Mouse (Mus musculus) kidney, embryonic 15.5 days (tissue): ENCODE data around the gene Cnnm2. TPM values are rescaled to one million over a fixed set of nuclear protein-coding genes. Genes with fewer than 3 reads are reported as not detected.

Experiments
- ATAC-seq: fragments of 200-750 bp; cut with Nextera tagmentation; replicated peaks from 2 replicates; pipeline ENCODE4 v1.8.0; 2017; ENCODE audit warnings: moderate TSS enrichment; ENCODE audit not compliant: low FRiP score
- H3K27ac ChIP-seq: fragments of 300-500 bp; sonication (generic); 2 replicates; pipeline ENCODE4 v1.5.1; 2015; ENCODE audit warnings: mild to moderate bottlenecking, inconsistent platforms
- H3K27me3 ChIP-seq: fragments of 300-500 bp; sonication (generic); 2 replicates; pipeline ENCODE4 v1.6.1; 2015; ENCODE audit warnings: inconsistent platforms
- H3K36me3 ChIP-seq: fragments of 300-500 bp; sonication (generic); 2 replicates; pipeline ENCODE4 v1.6.1; 2015; ENCODE audit warnings: inconsistent platforms
- H3K4me1 ChIP-seq: fragments of 300-500 bp; sonication (generic); 2 replicates; pipeline ENCODE4 v1.6.1; 2015; ENCODE audit warnings: inconsistent platforms
- H3K4me2 ChIP-seq: fragments of 300-500 bp; sonication (generic); 2 replicates; pipeline ENCODE4 v1.6.1; 2015; ENCODE audit warnings: moderate library complexity, mild to moderate bottlenecking, inconsistent platforms
- H3K4me3 ChIP-seq: fragments of 300-500 bp; sonication (generic); replicated peaks from 2 replicates; pipeline ENCODE4 v1.5.1; 2015; ENCODE audit warnings: mild to moderate bottlenecking, inconsistent platforms
- H3K9ac ChIP-seq: fragments of 300-500 bp; sonication (generic); 2 replicates; pipeline ENCODE4 v1.6.1; 2015; ENCODE audit warnings: mild to moderate bottlenecking, inconsistent platforms
- H3K9me3 ChIP-seq: fragments of 300-500 bp; sonication (generic); replicated peaks from 2 replicates; pipeline ENCODE4 v1.6.1; 2016; ENCODE audit warnings: inconsistent platforms
- WGBS: fragments of 180-500 bp; shearing (Covaris S2); methylation state at CpG from one replicate; pipeline ENCODE4 v1.1.7; 2015; ENCODE audit warnings: mixed read lengths; 5-methylcytosine and 5-hydroxymethylcytosine counted together
- polyA plus RNA-seq: library from polyadenylated mRNA; unstranded; fragments of >200 nt; fragmentation: Nextera tagmentation; extraction: Ambion mirVana; gene quantifications from 2 replicates; pipeline ENCODE4 v1.2.1, GENCODE M21; 2015

The Cnnm2 gene
- polyA plus RNA-seq, 1 experiment from 2014 or later = 7.9 TPM

DNA sequence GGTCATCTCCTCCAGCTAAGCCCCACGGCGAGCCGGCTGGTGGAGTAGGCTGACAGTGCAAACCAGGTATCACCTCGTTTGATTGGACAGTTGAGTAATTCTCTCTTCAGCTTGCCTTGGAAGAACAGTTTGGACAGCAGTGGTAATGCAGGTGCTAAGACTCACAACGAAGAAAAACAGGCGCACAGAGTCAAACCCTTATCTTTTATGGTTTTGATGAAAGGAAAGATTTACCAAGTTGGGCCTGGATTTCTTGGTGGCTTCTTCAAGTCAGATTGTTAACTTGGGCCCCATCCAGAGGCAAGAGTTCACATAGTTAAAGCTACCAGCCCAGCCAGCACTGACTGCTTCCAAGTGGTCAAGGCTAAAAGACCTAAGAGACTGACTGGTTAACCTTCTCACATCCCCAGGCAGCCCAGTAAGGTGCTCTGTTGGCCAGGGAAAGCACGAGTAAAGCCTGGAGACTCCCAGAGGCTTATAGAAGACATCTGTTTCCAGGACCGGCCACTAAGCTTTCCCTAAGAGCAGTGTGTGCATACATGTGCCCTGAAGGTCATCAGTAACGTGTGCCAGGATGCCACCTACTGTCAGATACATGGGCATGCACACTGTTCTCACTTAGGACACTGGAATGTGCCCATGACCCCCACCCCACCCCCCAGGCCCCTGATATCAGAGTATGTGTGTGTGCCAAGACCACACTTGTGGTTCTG is 96.0 kb downstream of the Cnnm2 start:
- WGBS = 51% methylated on average over 9 of the region's 9 CpGs
- H3K27me3 ChIP-seq = no peaks in the 10 kb centered on the region
- H3K9ac ChIP-seq = no peak overlapping the region
- no peak overlapping the region for H3K4me2 ChIP-seq
- ATAC-seq = no peak
- no peaks in the 10 kb centered on the region for H3K36me3 ChIP-seq
- H3K4me1 ChIP-seq = peaks cover 19% of the 10 kb centered on the region
- H3K9me3 ChIP-seq = no peaks in the 10 kb centered on the region
- H3K4me3 ChIP-seq = no peak overlapping the region
- H3K27ac ChIP-seq = 0 out of 2 replicates have a peak overlapping the region, but pooled peaks have one; percentile 28

GRCm38 (mm10) chr19:46858200-46858599 is 96.8 kb downstream of the Cnnm2 start:
- no peak overlapping the region for H3K4me2 ChIP-seq
- 87% methylated on average over 7 of the region's 7 CpGs for WGBS
- ATAC-seq = no peak
- no peaks in the 10 kb centered on the region for H3K36me3 ChIP-seq
- H3K4me3 ChIP-seq = no peak overlapping the region
- no peaks in the 10 kb centered on the region for H3K27me3 ChIP-seq
- no peak overlapping the region for H3K9ac ChIP-seq
- H3K27ac ChIP-seq = no peak overlapping the region
- peaks cover 19% of the 10 kb centered on the region for H3K4me1 ChIP-seq
- no peaks in the 10 kb centered on the region for H3K9me3 ChIP-seq

- no peak overlapping the region for H3K4me2 ChIP-seq
- H3K9ac ChIP-seq = no peak overlapping the region
- no peak overlapping the region for H3K4me3 ChIP-seq
- H3K27me3 ChIP-seq = no peaks in the 10 kb centered on the region
- H3K9me3 ChIP-seq = no peaks in the 10 kb centered on the region
- no peak for ATAC-seq
- H3K27ac ChIP-seq = no peak overlapping the region
- H3K36me3 ChIP-seq = no peaks in the 10 kb centered on the region
- peaks cover 18% of the 10 kb centered on the region for H3K4me1 ChIP-seq
- 29% methylated on average over 3 of the region's 3 CpGs for WGBS
These were observed 101.2 kb downstream of the Cnnm2 start for GRCm38 (mm10) chr19:46862556-46862955.

DNA sequence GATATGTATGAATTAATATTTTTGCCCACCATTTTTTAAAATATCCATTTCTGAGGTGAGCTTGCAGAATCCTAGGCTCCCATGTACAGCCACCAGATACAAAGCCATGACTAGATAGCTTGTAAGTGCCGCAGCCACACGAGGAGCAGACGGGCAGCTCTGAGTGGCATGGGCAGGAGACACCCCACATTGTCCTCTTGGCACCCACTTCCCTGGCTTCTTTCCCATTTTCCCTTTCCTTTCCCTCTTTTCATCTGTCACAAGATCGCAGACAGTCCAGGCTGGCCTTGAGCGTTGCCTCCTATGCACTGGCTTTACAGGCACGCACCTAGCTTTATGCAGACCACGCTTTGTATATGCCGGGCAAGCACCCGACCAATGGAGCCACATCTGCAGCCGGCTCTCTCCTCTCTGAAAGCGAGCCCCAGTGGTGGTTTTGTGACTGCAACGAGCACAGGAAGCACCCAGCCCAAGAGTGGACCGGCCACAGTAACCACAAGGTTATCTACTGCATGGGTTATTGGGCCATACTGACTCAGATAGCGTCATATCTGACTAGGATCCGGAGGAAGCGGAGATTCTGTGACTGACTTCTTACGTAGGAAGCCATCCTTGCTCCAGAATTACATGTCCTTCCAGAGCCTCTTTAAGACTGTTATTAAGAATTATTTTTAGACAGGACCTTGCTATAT is 102.0 kb downstream of the Cnnm2 start:
- peaks cover 16% of the 10 kb centered on the region for H3K4me1 ChIP-seq
- H3K4me3 ChIP-seq = no peak overlapping the region
- no peaks in the 10 kb centered on the region for H3K27me3 ChIP-seq
- H3K36me3 ChIP-seq = no peaks in the 10 kb centered on the region
- no peak for ATAC-seq
- no peak overlapping the region for H3K4me2 ChIP-seq
- H3K27ac ChIP-seq = no peak overlapping the region
- 89% methylated on average over 17 of the region's 17 CpGs for WGBS
- no peak overlapping the region for H3K9ac ChIP-seq
- H3K9me3 ChIP-seq = no peaks in the 10 kb centered on the region

DNA sequence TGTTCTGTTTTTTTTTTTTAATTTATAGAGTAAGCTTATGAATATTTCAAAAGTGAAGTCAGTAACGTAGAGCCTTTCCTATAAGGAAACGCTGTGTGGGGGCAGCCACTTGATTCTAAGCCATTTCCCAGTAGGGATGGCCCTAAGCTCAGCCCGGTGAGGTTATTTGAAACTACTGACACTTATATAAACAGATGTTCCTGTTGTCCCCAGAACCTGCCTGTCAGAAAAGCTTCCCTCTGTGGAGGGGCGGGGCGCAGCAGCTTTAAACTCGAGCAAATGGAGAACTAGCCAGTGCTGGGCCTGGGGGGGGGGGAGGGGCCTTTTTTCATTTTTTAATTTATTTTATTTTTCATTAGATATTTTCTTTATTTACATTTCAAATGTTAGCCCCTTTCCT is 102.7 kb downstream of the Cnnm2 start:
- no peak overlapping the region for H3K27ac ChIP-seq
- H3K4me1 ChIP-seq = peaks cover 19% of the 10 kb centered on the region
- no peaks in the 10 kb centered on the region for H3K9me3 ChIP-seq
- no peak overlapping the region for H3K9ac ChIP-seq
- no peak for ATAC-seq
- no peak overlapping the region for H3K4me3 ChIP-seq
- WGBS = 40% methylated on average over 6 of the region's 6 CpGs
- no peaks in the 10 kb centered on the region for H3K27me3 ChIP-seq
- H3K4me2 ChIP-seq = no peak overlapping the region
- no peaks in the 10 kb centered on the region for H3K36me3 ChIP-seq

- H3K4me3 ChIP-seq = no peak overlapping the region
- no peaks in the 10 kb centered on the region for H3K27me3 ChIP-seq
- H3K9ac ChIP-seq = no peak overlapping the region
- no peak overlapping the region for H3K4me2 ChIP-seq
- peaks cover 23% of the 10 kb centered on the region for H3K4me1 ChIP-seq
- WGBS = 31% methylated on average over 6 of the region's 6 CpGs
- no peak for ATAC-seq
- peak overlapping the region; percentile 51; the same call in 1 of the 2 replicates for H3K27ac ChIP-seq
- no peaks in the 10 kb centered on the region for H3K36me3 ChIP-seq
- H3K9me3 ChIP-seq = no peaks in the 10 kb centered on the region
These were observed 103.4 kb downstream of the Cnnm2 start for GRCm38 (mm10) chr19:46864731-46865331.

GRCm38 (mm10) chr19:46865381-46865780 is 104.0 kb downstream of the Cnnm2 start:
- peaks cover 23% of the 10 kb centered on the region for H3K4me1 ChIP-seq
- H3K4me2 ChIP-seq = no peak overlapping the region
- no peaks in the 10 kb centered on the region for H3K27me3 ChIP-seq

GRCm38 (mm10) chr19:46869049-46869448 is 107.7 kb downstream of the Cnnm2 start:
- Histone ChIP-seq H3K9ac (no peak overlapping the region), H3K9me3 (no peaks in the 10 kb centered on the region), H3K36me3 (no peaks in the 10 kb centered on the region), H3K27me3 (no peaks in the 10 kb centered on the region), H3K4me1 (peaks cover 20% of the 10 kb centered on the region), H3K4me3 (no peak overlapping the region), H3K27ac (no peak overlapping the region), H3K4me2 (no peak overlapping the region)
- ATAC-seq = no peak
- 52% methylated on average over 11 of the region's 11 CpGs for WGBS

More at GRCm38 (mm10) chr19:46865381-46865780, 104.0 kb downstream of the Cnnm2 start:
- no peak overlapping the region for H3K4me3 ChIP-seq
- no peaks in the 10 kb centered on the region for H3K9me3 ChIP-seq
- no peak overlapping the region for H3K27ac ChIP-seq
- no peak overlapping the region for H3K9ac ChIP-seq
- no peak for ATAC-seq
- 69% methylated on average over 4 of the region's 4 CpGs for WGBS
- H3K36me3 ChIP-seq = no peaks in the 10 kb centered on the region

DNA sequence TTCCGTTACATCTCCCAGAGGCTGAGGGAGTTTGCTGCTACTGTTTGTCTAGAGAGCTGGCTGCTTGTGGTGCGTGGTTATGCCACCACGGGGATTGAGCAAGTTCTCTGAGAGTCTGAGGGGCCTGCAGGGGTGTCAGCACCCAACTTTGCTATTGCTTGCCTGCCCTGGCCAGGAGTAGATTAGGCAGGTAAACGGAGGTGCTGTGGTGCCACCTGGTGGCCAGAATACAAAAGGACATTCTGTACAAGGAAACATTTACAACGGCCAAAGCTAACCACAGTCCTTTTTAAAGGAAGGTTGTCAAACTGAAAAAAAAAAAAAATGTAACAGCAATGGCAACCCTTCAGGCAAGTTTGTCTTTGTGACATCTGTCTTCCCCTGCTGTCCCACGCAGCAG is 108.1 kb downstream of the Cnnm2 start:
- no peaks in the 10 kb centered on the region for H3K36me3 ChIP-seq
- no peak overlapping the region for H3K4me2 ChIP-seq
- 13% methylated on average over 6 of the region's 6 CpGs for WGBS
- H3K27me3 ChIP-seq = no peaks in the 10 kb centered on the region
- peaks cover 17% of the 10 kb centered on the region for H3K4me1 ChIP-seq
- no peak overlapping the region for H3K27ac ChIP-seq
- H3K9me3 ChIP-seq = no peaks in the 10 kb centered on the region
- H3K4me3 ChIP-seq = no peak overlapping the region
- no peak overlapping the region for H3K9ac ChIP-seq
- ATAC-seq = peak; percentile 55; the same call in 1 of the 2 replicates

GRCm38 (mm10) chr19:46871096-46871495 is 109.7 kb downstream of the Cnnm2 start:
- no peak overlapping the region for H3K4me2 ChIP-seq
- 94% methylated on average over 4 of the region's 4 CpGs for WGBS
- no peak overlapping the region for H3K4me3 ChIP-seq
- H3K9ac ChIP-seq = no peak overlapping the region
- ATAC-seq = no peak
- H3K4me1 ChIP-seq = peaks cover 7% of the 10 kb centered on the region
- no peaks in the 10 kb centered on the region for H3K36me3 ChIP-seq
- H3K27me3 ChIP-seq = no peaks in the 10 kb centered on the region
- H3K27ac ChIP-seq = no peak overlapping the region
- no peaks in the 10 kb centered on the region for H3K9me3 ChIP-seq

- 83% methylated on average over 7 of the region's 7 CpGs for WGBS
- Histone ChIP-seq H3K9ac (no peak overlapping the region), H3K36me3 (no peaks in the 10 kb centered on the region), H3K4me1 (peaks cover 7% of the 10 kb centered on the region), H3K4me2 (no peak overlapping the region), H3K27me3 (no peaks in the 10 kb centered on the region), H3K4me3 (no peak overlapping the region), H3K9me3 (no peaks in the 10 kb centered on the region), H3K27ac (no peak overlapping the region)
- ATAC-seq = no peak
These were observed 110.3 kb downstream of the Cnnm2 start for GRCm38 (mm10) chr19:46871651-46872050.

- Histone ChIP-seq H3K27me3 (no peaks in the 10 kb centered on the region), H3K9me3 (no peaks in the 10 kb centered on the region), H3K9ac (no peak overlapping the region), H3K36me3 (no peaks in the 10 kb centered on the region), H3K4me1 (peaks cover 6% of the 10 kb centered on the region), H3K4me3 (no peak overlapping the region), H3K27ac (no peak overlapping the region), H3K4me2 (no peak overlapping the region)
- 78% methylated on average over 3 of the region's 3 CpGs for WGBS
- ATAC-seq = no peak
These were observed 112.5 kb downstream of the Cnnm2 start for GRCm38 (mm10) chr19:46873924-46874323.
